Mouse (Mus musculus): ENCODE measurements around the gene Prmt2.

The Prmt2 gene

DNA sequence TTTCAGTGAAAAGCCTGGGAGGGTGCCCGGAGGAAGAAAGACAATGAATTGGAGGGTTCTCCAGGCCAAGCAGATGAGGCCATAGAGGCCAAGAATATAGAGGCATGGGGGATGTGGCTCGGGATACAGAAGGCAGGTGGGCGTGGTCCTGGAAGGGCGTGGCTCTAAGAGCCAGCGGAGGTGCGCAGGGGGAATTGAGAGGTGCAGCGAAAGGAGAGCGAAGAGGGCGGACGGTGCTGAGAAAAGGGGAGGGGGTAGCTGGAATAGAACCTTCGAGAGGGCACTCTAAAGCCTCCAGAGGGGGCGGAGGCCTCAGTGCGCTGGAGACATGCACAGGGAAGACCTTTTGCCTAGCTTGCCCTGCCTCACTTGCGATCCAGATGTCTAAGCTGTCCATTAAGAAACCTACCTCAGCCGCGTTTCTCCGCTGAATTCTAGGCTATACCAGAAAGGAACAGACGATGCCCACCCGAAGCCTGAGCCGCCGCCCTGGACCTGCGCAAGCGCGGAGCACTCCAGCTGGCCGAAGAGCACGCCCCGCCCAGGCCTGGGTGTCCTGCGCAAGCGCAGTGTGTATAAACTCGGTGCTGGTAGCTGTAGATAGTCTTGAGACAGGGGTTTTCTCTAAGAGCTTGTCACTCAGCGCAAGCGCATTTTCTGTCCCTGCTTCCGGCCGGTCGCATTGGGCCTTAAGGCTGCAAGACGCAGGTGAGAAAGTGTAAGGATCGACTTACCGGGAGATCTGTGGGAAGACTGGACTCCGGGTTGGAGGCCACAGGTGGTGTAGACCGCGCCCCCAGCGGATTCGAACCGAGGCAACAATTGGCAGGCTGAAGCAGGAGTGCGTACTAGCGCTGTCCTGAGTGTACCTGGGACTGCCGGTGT lies at the start of gene Prmt2:
Gene Prmt2 (minus strand): TSS at position 525 of the 885 bp plus-strand sequence.
- DNase-seq: peak; percentile 91

DNA sequence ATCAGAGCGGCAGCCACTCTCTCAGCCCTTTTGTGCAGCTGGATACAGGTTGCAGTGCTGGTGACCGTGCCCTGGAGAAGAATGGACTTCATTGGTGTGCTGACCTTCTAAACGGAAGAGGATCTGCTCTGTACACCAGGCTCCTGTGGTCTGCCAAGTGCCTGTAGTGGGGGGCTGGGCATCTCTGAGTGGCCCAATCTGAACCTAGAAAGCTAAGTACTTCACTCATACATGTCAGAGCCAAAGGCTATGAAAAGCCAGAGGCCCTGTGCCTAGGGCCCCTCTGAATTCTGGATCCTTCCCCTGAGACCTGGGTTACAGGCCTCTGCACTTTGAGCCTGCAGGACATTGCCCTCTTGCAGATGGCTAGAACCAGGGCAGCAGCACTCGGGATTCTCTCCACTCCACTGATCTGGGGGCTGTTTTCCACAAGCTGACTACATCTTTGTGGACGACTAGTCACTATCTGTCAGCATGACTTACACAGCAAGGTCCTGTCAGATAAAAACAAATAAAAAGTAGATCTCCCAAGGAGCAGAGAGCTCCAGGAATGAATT lies 41.0 kb upstream of the Prmt2 start:
- DNase-seq: peak; percentile 67

DNA sequence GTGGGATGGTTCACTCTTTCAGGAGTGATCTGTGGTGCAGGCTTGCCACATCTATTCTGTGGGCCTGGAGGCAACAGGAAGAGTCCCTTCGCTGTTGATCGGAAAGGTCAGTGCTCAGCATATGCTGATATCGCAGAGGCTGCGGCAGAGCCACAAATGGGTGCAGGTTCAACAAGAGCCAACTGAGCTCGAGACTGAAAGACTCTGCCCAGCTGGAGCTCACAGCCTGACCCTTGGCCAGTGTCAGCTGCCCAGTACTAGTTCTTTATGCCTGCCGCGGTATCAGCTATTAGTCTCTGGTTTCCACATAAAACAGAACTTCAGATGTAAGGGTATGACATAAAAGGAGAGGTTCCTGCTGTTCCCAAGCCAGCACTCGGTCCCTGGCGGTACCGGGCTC lies 37.6 kb upstream of the Prmt2 start:
- DNase-seq: peak; percentile 43

DNA sequence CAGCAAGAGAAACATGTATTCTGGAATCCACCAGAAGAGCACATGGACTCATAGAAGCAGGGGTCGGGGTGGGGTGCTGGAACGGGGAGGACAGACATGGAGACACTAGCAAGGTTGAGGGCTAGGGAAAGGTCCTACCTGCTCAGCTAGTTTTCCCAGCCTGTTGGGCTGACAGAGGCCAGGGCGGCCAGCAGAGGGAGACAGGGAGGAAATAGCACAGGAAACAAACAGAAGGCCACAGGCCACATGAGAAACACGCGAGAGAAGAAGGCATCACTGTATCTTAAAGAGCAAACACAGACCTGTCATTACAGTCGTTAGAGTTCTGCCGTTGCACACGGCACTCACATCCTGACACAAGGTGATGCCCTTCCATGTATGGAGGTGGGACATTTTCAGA lies 33.6 kb upstream of the Prmt2 start:
- peak; percentile 40 for DNase-seq

DNA sequence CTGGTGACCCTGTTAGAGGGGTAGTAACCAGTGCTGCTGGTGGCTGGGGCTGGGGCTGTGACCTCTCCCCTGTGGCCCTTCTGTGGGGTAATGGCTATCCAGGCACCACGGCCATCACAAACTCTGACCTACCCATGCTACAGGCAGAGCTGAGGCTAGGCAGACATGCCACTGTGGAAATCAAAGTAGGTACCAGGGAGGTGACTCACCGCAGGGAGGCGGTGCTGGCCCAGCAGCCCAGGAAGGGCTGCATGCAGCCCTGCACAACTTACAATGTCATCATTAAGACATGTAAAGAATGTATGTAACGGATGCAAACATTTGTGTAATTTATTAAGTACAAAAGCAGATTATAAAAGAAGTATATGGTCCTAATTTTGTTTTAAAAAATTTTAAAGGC lies 24.8 kb upstream of the Prmt2 start:
- no peak for DNase-seq

DNA sequence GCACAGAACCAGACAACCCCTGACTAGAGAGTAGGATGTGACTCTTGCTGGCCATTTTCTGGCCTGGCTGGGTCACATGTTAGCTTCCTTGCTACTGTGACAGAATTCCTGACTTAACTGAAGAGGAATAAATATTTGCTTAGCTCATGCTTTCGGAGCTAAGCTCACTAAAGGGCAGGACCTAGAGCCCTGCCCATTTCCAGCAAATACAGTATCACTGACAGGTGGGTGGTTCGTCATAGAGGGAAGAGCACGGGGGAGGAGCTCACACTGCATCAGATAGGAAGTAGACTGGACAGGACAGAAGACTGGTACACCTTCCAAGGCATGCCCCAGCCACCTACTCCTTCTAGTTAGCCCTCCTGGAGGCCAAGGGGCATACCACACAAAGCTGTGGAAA lies 23.8 kb upstream of the Prmt2 start:
- DNase-seq: no peak

DNA sequence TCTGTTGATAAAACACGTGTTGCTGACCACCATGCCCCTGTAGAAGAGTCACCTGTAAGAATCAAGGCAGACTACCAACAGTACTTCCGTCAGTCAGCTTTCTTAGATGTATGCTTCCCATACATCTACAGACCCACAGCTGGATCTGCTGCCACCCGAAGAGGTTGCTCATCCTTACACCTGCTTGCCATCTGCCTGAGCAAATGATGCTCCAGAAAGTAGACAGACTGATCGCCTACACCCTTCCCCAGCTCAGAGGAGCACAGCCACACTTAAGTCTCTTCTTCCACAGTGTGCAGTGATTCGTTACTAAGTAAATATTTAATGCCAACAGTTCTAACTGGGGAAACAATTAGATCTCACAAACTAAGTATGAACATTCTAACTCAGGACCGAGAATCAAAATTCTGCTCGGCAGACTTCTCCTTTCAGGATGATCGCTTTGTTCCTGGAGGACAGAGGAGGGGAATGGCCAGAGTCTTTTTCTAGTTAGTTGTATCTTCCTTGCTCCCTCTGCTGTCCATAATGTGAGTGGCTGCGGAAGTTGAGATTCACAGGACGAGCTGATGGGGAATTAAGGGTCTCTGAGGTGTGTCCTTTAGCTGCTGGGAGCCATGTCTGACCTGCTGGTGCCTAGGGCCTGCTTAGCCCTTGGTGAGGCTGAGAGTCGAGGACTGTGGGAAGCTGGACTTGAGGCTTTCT lies 22.8 kb upstream of the Prmt2 start:
- DNase-seq: no peak

DNA sequence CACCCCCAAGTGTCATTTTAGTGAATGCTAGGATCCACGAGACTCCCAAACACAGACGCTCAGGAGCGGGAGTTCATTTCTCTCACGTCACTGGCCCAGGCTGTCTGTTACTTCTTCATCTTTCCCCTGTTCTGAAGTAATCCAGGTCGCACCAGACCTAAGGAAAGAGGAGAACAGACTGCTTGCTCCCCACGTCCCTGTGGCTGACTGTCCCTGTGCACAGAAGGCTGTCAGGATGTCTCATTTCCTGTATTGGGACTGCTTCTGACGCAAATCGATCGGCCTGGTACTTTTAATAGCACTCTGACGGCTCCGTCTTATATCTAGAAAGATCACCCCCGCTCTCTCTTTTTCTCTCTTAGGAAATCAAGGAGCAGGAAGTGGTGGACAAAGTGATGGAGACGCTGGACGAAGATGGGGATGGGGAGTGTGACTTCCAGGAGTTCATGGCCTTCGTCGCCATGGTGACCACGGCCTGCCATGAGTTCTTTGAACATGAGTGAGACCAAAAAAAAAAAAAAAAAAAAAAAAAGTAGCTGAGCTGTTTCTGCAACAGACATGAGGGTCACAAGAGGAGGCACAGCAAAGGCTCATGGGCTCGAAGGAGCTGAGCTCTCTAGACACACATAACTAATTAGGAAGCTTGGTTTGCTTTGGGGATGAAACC lies 22.0 kb upstream of the Prmt2 start:
- no peak for DNase-seq

DNA sequence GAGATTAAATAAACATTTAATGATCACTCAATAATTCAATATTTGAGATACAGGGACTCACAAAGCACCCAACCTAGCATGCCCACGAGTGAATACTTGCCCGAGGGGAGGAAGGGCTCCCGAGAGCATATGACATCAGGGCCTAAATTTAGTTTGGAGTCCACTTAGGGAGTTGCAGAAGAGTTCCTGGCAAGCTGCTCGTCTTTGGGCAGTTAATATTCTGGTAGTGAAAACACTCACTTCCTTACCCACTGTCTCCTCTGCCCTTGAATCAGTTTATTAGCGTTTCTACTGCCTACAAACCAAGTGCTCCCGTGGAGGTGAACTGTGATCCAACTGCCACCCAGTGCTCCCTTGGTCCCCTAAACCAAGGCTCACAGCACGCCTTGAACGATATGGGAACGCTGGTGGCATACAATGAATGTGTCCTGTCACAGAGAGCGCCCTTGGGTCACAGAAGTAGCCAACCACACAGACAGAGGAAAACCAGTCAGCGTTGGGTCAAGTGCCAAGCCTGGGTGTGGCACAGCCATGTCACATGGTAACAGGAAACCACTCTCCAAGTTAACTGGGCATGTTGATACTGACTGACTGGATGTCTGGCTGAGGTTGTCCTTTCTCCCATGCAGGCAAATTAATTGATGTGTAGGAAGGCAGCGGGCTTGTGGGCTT lies 20.2 kb upstream of the Prmt2 start:
- DNase-seq: peak; percentile 61

DNA sequence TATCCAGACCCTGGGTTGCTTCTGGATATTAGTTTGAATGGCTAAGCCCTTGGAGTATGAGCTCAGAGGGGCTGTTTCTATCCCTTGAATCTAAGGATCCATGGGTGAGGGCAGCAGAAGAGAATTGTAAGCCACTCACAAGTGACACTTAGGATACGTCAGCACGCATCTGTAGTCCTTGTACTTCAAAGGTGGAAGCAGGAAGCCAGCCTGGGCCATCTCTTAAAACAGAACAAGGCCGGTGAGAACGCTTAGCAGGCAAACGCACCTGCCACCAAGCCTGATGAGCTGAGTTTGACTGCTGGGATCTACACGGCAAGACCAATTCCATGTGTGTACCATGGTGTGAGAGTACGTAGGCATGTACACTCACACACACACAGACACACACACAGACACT lies 19.6 kb upstream of the Prmt2 start:
- no peak for DNase-seq

DNA sequence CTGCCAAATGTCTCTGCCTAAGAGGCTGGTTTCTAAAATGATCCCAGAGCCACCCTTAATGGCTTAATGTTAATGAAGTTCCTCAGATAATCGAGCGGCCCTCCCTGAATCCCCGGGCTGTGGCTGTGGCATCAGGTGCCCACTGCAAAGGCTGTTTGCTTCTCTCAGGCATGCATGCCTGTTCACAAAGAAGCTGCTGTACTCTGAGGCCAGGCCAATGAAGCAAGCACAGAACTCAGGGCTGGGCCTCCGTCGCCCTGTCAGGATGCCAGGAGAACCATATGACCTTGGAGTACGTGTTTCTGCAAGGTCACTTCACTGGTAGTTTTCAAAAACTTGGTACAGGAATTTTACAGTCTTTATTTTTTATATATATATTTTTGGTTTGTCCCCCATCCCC lies 18.0 kb upstream of the Prmt2 start:
- no peak for DNase-seq

DNA sequence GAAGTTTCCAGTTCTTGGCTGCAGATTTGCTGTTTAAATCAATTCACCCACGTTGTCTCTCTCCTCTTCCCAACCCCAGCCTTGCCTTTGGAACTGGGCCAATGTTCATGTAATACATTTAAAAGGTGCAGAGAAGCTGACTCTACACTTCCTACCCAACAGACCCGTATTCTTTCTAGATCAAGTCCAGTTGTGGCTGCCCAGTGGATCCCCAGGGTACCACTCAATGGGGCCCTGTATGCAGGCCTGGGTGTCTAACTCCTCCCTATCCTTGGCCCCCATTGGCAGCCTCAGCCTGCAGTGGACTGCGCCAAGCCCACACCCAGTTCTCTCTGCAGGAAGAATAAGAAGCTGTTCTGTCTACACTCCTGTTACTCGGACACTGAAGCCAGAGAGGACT lies 15.9 kb upstream of the Prmt2 start, which contains the start of gene S100b:
Gene S100b (plus strand): TSS at position 318 of the 400 bp plus-strand sequence.
- peak; percentile 46 for DNase-seq

DNA sequence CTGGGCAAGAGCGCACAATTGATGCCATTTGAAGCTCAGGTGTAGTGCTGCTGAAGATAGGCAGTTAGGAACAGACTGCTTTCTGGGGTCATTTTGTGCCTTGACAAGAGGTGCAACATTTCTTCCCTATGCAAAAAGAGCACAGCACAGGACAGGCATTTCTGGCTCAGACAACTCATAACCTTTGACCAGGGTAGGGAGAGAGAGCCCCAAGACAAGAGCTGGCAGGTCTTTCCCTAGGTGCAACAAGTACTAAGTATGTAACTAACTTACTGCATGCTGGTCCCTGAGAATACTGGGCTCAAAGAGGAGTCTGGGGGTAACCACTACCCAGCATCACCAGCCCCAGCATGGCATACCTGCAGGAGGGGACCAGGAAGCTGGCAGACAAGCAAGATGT lies 15.4 kb upstream of the Prmt2 start:
- DNase-seq: peak; percentile 42

DNA sequence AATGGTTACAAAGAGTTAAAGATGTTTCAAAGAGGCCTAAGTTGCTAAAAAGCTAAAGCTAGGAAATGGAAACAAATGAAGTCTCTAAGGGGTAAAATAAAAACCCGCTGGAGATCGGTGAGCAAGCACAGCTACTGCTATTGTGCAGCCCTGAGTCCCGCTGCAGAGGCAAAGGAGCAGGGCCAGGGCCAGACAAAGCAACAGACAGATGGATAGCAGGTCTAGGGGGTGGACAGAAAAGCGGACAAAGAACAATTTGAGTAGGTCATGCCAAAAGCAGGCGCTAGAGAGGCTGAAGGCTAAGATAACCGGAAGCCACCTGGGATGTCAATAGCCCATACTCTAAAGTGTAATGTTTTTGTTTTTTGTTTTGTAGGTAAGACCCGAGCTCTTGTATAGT lies 13.2 kb upstream of the Prmt2 start:
- DNase-seq: no peak

DNA sequence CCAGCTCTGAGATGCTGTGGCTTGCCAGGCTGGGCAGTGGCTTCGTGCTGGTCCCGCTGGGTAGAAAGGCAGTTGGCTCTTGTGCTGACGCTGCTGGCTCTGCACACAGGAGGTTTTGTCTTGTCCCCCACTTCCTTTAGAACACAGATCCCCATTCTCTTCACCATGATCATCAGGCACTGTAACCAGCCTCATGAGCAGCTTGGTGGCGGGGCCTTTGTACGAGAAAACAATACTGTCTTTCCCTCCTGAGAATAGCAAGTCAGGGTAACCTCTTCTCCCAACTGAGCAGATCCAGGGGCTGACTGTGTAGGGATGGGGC lies 10.9 kb upstream of the Prmt2 start:
- DNase-seq: no peak

DNA sequence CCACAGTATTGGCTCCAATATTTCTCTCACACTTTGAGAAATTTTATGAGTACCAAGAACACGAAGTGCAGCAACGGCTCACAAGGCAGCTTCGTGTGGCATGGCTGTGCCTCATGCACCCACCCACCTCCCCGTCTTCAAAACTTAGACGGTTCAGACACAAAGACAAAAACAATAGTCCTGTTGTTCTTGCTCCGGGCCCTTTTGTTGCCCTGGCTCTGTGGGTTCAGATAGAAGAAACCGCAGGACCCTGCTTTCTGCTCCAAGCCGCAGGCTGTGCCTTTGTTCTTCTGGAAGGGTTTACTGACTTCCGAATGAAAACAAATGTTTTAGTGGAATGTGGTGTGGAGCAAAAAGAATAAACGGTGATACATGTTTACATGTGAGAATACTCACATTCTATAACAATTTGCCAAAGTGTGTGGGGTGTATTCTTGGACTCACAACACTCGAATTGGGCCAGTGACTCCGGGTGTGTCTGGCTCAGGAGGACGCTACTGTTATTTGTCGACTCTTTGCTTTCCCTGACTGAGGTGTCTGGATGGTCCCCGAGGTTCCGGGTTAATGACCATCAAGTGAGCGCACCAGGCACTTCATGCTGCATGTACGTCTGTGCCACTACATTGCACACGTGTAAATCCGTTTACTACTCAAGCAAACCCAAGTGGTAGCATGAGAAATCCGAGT lies 10.4 kb upstream of the Prmt2 start:
- DNase-seq: no peak

DNA sequence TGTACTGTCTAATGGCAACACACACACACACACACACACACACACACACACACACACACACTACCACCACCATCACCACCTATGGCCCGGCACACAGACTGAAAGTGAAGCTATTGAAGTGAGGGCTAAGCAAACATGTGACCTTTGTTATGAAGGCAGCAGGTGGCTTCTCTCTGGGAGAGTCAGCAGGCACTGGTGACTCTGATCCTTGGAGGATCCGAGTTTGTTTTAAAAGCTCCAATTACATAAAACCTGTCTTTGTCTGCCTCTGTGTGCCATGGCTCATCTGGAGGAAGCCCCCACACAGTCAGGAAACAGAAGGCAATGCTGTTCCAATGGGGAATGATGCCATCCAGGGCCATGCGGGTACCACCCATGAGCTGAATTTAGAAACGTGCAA lies 8.9 kb upstream of the Prmt2 start:
- no peak for DNase-seq

DNA sequence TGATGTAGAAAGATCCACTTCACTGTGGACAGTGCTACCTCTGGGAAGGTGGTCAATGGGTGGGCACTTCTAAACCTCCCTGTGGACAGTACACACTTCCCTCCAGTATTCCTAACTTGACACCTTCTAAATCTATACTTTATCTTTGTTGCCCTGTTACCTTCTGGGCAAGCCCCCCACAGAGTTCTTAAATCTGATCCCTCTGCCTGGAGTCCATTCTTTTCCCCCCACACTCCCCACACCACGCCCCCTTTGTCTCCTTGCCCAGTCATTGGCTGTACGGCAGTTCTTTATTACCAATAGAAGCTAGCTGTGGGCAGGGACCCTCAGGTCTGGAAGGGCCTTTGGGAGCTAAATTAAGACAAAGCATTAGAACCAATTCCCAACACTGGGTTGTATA lies 7.4 kb upstream of the Prmt2 start:
- DNase-seq: no peak

DNA sequence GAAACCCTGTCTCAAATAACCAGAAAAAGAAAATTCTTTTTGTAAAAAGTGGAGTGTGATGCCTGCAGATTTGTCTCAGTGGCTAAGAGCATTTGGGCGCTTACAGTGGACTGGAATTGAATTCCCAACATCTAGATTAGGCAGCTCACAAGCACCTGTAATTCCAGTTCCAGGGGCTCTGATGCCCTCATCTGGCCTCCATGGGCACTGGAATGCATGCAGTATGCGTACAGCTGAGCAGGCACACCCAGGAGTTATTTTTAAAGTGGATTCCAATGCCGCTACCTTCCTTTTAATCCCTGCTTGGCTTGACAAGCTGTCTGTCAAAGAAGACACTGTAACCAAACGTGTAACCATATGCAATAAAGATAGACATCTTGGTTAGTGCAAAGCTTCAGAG lies 1.7 kb upstream of the Prmt2 start:
- no peak for DNase-seq

DNA sequence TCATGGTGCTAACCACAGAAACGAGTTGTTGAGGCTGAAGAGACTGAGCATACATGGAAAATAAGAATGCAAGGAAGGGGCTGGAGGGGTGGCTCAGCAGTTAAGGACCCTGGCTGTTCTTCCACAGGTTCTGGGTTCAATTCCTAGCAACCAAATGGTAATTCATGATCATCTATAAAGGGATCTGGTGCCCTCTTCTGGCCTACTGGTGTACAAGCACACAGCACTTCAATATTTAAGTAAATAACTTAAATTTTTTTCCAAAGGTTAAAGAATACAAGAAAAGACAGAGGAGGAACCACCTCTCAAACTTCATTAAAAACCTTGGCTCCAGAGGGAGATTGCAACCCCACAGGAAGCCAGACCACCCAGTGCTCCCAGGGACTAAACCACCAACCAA lies 8.0 kb downstream of the Prmt2 start:
- DNase-seq: no peak

DNA sequence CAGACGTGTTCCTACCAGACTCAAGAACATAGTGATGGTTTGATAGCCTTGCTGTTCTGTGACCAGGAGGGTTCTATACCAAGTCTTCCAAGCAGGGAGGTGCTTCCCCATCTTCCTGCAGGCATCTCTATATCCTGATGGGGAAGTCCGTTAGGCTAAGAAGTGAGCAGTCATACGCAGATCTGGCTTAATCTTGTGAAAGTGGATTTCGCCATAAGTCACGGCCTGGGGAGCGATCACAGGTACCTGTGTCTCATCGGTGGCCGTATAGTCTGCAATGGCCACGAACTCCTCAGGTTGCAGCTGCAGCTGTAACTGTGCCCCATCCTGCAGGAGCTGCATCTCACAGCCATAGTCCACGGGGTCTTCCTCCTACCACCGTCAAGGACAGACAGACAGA lies 11.7 kb downstream of the Prmt2 start:
- DNase-seq: no peak

DNA sequence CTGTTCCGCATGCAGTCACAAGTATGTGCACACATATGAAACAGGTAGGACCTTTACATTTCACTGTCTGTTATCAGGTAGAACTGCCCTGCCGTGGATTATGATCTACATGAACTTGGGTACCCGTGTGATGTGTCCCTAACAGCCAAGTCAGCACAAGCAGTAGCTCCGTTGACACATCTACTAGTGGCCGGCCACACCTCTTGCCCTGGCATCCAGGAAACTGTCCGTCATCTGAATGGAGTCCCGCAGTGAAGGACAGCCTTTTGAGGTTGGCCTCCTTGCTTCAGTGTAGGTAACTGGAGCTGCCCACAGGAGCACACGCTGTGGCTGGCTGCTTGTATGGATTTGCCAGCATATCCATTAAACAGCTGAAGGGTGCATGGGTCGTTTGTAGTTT lies 19.4 kb downstream of the Prmt2 start:
- DNase-seq: no peak
